Mouse (Mus musculus) heart, embryonic 16.5 days (tissue): ENCODE results near the gene Nucb1. TPM values are rescaled to one million over a fixed set of nuclear protein-coding genes. Genes with fewer than 3 reads are reported as not detected.
A peak's percentile ranks its signal among the peaks of the same experiment; 100 is the strongest.

Experiments used
- ATAC-seq: fragments of 200-750 bp; cut with Nextera tagmentation; replicated peaks from 2 replicates; pipeline ENCODE4 v1.8.0; 2017; ENCODE audit warnings: moderate number of reproducible peaks; ENCODE audit not compliant: insufficient read depth, low FRiP score; ENCODE audit errors: extremely low read depth
- H3K27ac ChIP-seq: fragments of 300-500 bp; sonication (generic); 2 replicates; pipeline ENCODE4 v1.5.1; 2014; ENCODE audit warnings: mild to moderate bottlenecking, low read length, control low read depth, moderate library complexity
- H3K27me3 ChIP-seq: fragments of 300-500 bp; sonication (generic); 2 replicates; pipeline ENCODE4 v1.6.1; 2014; ENCODE audit warnings: low read length, mixed read lengths; ENCODE audit not compliant: control insufficient read depth, insufficient read depth
- H3K36me3 ChIP-seq: fragments of 300-500 bp; sonication (generic); 2 replicates; pipeline ENCODE4 v1.6.1; 2014; ENCODE audit not compliant: control insufficient read depth, insufficient read depth
- H3K4me1 ChIP-seq: fragments of 300-500 bp; sonication (generic); 2 replicates; pipeline ENCODE4 v1.6.1; 2014; ENCODE audit warnings: low read length, mixed read lengths; ENCODE audit not compliant: control insufficient read depth, insufficient read depth
- H3K4me2 ChIP-seq: fragments of 300-500 bp; sonication (generic); 2 replicates; pipeline ENCODE4 v1.6.1; 2014; ENCODE audit warnings: low read depth, mild to moderate bottlenecking, control low read depth, low read length
- H3K4me3 ChIP-seq: fragments of 300-500 bp; sonication (generic); 2 replicates; pipeline ENCODE4 v1.5.1; 2014; ENCODE audit warnings: mild to moderate bottlenecking, control low read depth, low read length
- H3K9ac ChIP-seq: fragments of 300-500 bp; sonication (generic); 2 replicates; pipeline ENCODE4 v1.6.1; 2014; ENCODE audit warnings: low read length, control low read depth
- H3K9me3 ChIP-seq: fragments of 300-500 bp; sonication (generic); replicated peaks from 2 replicates; pipeline ENCODE4 v1.6.1; 2016; ENCODE audit warnings: low read length; ENCODE audit not compliant: control insufficient read depth
- WGBS: fragments of 180-500 bp; shearing (Covaris S2); extraction: QIAGEN DNeasy Blood & Tissue Kit; methylation state at CpG from one replicate; pipeline ENCODE4 v1.1.7; 2014; 5-methylcytosine and 5-hydroxymethylcytosine counted together
- polyA plus RNA-seq: library from polyadenylated mRNA; unstranded; fragments of >200 nt; fragmentation: Nextera tagmentation; extraction: Ambion mirVana; gene quantifications from 2 replicates; pipeline ENCODE4 v1.2.1, GENCODE M21; 2015

Nucb1 gene
- polyA plus RNA-seq, 1 experiment from 2014 or later, result 156 TPM

- H3K4me3 ChIP-seq, result no peak overlapping the region
- no peaks in the 10 kb centered on the region for H3K9me3 ChIP-seq
- no peak for ATAC-seq
- no peaks in the 10 kb centered on the region for H3K36me3 ChIP-seq
- H3K9ac ChIP-seq, result no peak overlapping the region
- H3K4me1 ChIP-seq, result no peaks in the 10 kb centered on the region
- no peak overlapping the region for H3K27ac ChIP-seq
- WGBS, result 90% methylated on average over 16 of the region's 16 CpGs
- H3K27me3 ChIP-seq, result no peaks in the 10 kb centered on the region
- H3K4me2 ChIP-seq, result no peak overlapping the region
Observed at GRCm38 (mm10) chr7:45549641-45550436, 39.6 kb upstream of the Nucb1 start.

GRCm38 (mm10) chr7:45544525-45544924 lies 34.3 kb upstream of the Nucb1 start:
- H3K27ac ChIP-seq, result no peak overlapping the region
- H3K4me2 ChIP-seq, result no peak overlapping the region
- WGBS, result 74% methylated on average over 1 of the region's 1 CpGs
- no peaks in the 10 kb centered on the region for H3K36me3 ChIP-seq
- no peaks in the 10 kb centered on the region for H3K27me3 ChIP-seq
- H3K4me1 ChIP-seq, result no peaks in the 10 kb centered on the region
- no peaks in the 10 kb centered on the region for H3K9me3 ChIP-seq
- H3K9ac ChIP-seq, result no peak overlapping the region
- ATAC-seq, result no peak
- H3K4me3 ChIP-seq, result no peak overlapping the region

- H3K27me3 ChIP-seq, result no peaks in the 10 kb centered on the region
- ATAC-seq, result no peak
- H3K4me3 ChIP-seq, result no peak overlapping the region
- no peak overlapping the region for H3K9ac ChIP-seq
- no peak overlapping the region for H3K4me2 ChIP-seq
- H3K9me3 ChIP-seq, result no peaks in the 10 kb centered on the region
- H3K27ac ChIP-seq, result no peak overlapping the region
- 0 out of 2 replicates have a peak, but pooled peaks cover 6% of the 10 kb centered on the region for H3K4me1 ChIP-seq
- 60% methylated on average over 2 of the region's 2 CpGs for WGBS
- no peaks in the 10 kb centered on the region for H3K36me3 ChIP-seq
Observed at GRCm38 (mm10) chr7:45540213-45540612, 30.0 kb upstream of the Nucb1 start.

- Histone ChIP-seq H3K4me3 (no peak overlapping the region), H3K4me2 (no peak overlapping the region), H3K27me3 (no peaks in the 10 kb centered on the region), H3K27ac (no peak overlapping the region), H3K36me3 (no peaks in the 10 kb centered on the region), H3K4me1 (0 out of 2 replicates have a peak, but pooled peaks cover 6% of the 10 kb centered on the region), H3K9me3 (no peaks in the 10 kb centered on the region), H3K9ac (no peak overlapping the region)
- 79% methylated on average over 3 of the region's 3 CpGs for WGBS
- ATAC-seq, result no peak
Observed at GRCm38 (mm10) chr7:45539095-45539494, 28.9 kb upstream of the Nucb1 start.

GRCm38 (mm10) chr7:45538163-45539041 lies 28.2 kb upstream of the Nucb1 start:
- 4% methylated on average over 29 of the region's 29 CpGs for WGBS

GRCm38 (mm10) chr7:45537602-45538001 lies 27.4 kb upstream of the Nucb1 start:
- Histone ChIP-seq H3K4me3 (peak overlapping the region; percentile 63), H3K36me3 (no peaks in the 10 kb centered on the region), H3K9ac (no peak overlapping the region; the same call in 1 of the 2 replicates), H3K4me2 (peak overlapping the region; percentile 83), H3K27me3 (no peaks in the 10 kb centered on the region), H3K27ac (no peak overlapping the region), H3K4me1 (0 out of 2 replicates have a peak, but pooled peaks cover 6% of the 10 kb centered on the region), H3K9me3 (no peaks in the 10 kb centered on the region)
- 83% methylated on average over 10 of the region's 10 CpGs for WGBS
- no peak for ATAC-seq

More at GRCm38 (mm10) chr7:45538163-45539041, 28.2 kb upstream of the Nucb1 start:
- no peak overlapping the region for H3K27ac ChIP-seq
- H3K4me1 ChIP-seq, result 0 out of 2 replicates have a peak, but pooled peaks cover 6% of the 10 kb centered on the region
- no peaks in the 10 kb centered on the region for H3K9me3 ChIP-seq
- no peaks in the 10 kb centered on the region for H3K27me3 ChIP-seq
- H3K4me3 ChIP-seq, result peak overlapping the region; percentile 63
- ATAC-seq, result peak; percentile 74
- H3K9ac ChIP-seq, result peak overlapping the region; percentile 69
- peak overlapping the region; percentile 83 for H3K4me2 ChIP-seq
- no peaks in the 10 kb centered on the region for H3K36me3 ChIP-seq

- Histone ChIP-seq H3K4me3 (no peak overlapping the region), H3K9me3 (no peaks in the 10 kb centered on the region), H3K4me2 (no peak overlapping the region), H3K36me3 (no peaks in the 10 kb centered on the region), H3K4me1 (peaks cover 6% of the 10 kb centered on the region), H3K27ac (no peak overlapping the region), H3K9ac (no peak overlapping the region), H3K27me3 (no peaks in the 10 kb centered on the region)
- WGBS, result 86% methylated on average over 1 of the region's 1 CpGs
- no peak for ATAC-seq
Observed at GRCm38 (mm10) chr7:45535676-45536075, 25.5 kb upstream of the Nucb1 start.

- H3K27ac ChIP-seq, result peak overlapping the region; percentile 24; the same call in 1 of the 2 replicates
- 51% methylated on average over 2 of the region's 2 CpGs for whole genome bisulfite sequencing
- H3K27me3 ChIP-seq, result no peaks in the 10 kb centered on the region
- no peaks in the 10 kb centered on the region for H3K9me3 ChIP-seq
- no peak for ATAC-seq
- peaks cover 15% of the 10 kb centered on the region for H3K4me1 ChIP-seq
- H3K4me2 ChIP-seq, result no peak overlapping the region
- H3K9ac ChIP-seq, result no peak overlapping the region
- no peak overlapping the region for H3K4me3 ChIP-seq
- no peaks in the 10 kb centered on the region for H3K36me3 ChIP-seq
Observed at GRCm38 (mm10) chr7:45530643-45531042, 20.4 kb upstream of the Nucb1 start.
